Mouse (Mus musculus) forebrain, embryonic 16.5 days (tissue): ENCODE measurements around the gene Nlgn1. TPM values are rescaled to one million over a fixed set of nuclear protein-coding genes. Genes with fewer than 3 reads are reported as not detected.

ENCODE experiments used
- ATAC-seq: fragments of 200-750 bp; cut with Nextera tagmentation; 2 replicates; pipeline ENCODE4 v1.8.0; 2017; ENCODE audit warnings: mild to moderate bottlenecking, moderate library complexity
- H3K27ac ChIP-seq: fragments of 300-500 bp; sonication (generic); 2 replicates; pipeline ENCODE4 v1.5.1; 2014; ENCODE audit warnings: low read length, control low read depth
- H3K27me3 ChIP-seq: fragments of 300-500 bp; sonication (generic); replicated peaks from 2 replicates; pipeline ENCODE4 v1.6.1; 2014; ENCODE audit warnings: low read length; ENCODE audit not compliant: control insufficient read depth, insufficient read depth
- H3K36me3 ChIP-seq: fragments of 300-500 bp; sonication (generic); 2 replicates; pipeline ENCODE4 v1.6.1; 2014; ENCODE audit not compliant: control insufficient read depth, insufficient read depth
- H3K4me1 ChIP-seq: fragments of 300-500 bp; sonication (generic); replicated peaks from 2 replicates; pipeline ENCODE4 v1.6.1; 2014; ENCODE audit warnings: low read length; ENCODE audit not compliant: control insufficient read depth, insufficient read depth
- H3K4me2 ChIP-seq: fragments of 300-500 bp; sonication (generic); 2 replicates; pipeline ENCODE4 v1.6.1; 2014; ENCODE audit warnings: mild to moderate bottlenecking, low read length, control low read depth
- H3K4me3 ChIP-seq: fragments of 300-500 bp; sonication (generic); replicated peaks from 2 replicates; pipeline ENCODE4 v1.5.1; 2014; ENCODE audit warnings: mild to moderate bottlenecking, low read length, control low read depth
- H3K9ac ChIP-seq: fragments of 300-500 bp; sonication (generic); replicated peaks from 2 replicates; pipeline ENCODE4 v1.6.1; 2014; ENCODE audit warnings: low read depth, low read length, control low read depth
- H3K9me3 ChIP-seq: fragments of 300-500 bp; sonication (generic); 2 replicates; pipeline ENCODE4 v1.6.1; 2016; ENCODE audit warnings: low read length; ENCODE audit not compliant: control insufficient read depth
- WGBS: fragments of 180-500 bp; shearing (Covaris S2); extraction: QIAGEN DNeasy Blood & Tissue Kit; methylation state at CpG from one replicate; pipeline ENCODE4 v1.1.7; 2014; 5-methylcytosine and 5-hydroxymethylcytosine counted together
- polyA plus RNA-seq: library from polyadenylated mRNA; unstranded; fragments of >200 nt; fragmentation: Nextera tagmentation; extraction: Ambion mirVana; gene quantifications from 2 replicates; pipeline ENCODE4 v1.2.1, GENCODE M21; 2015

The Nlgn1 gene
- polyA plus RNA-seq, 1 experiment from 2014 or later, result 33.8 TPM

GRCm38 (mm10) chr3:25963568-25963967 lies 368.7 kb downstream of the Nlgn1 start:
- Histone ChIP-seq H3K4me2 (no peak overlapping the region), H3K9ac (no peak overlapping the region), H3K9me3 (no peaks in the 10 kb centered on the region), H3K27me3 (no peaks in the 10 kb centered on the region), H3K36me3 (no peaks in the 10 kb centered on the region), H3K27ac (no peak overlapping the region), H3K4me1 (no peaks in the 10 kb centered on the region), H3K4me3 (no peak overlapping the region)
- 79% methylated on average over 2 of the region's 2 CpGs for WGBS
- ATAC-seq, result no peak

- no peak for ATAC-seq
These were observed 415.7 kb downstream of the Nlgn1 start for GRCm38 (mm10) chr3:25916535-25916934.

GRCm38 (mm10) chr3:25914365-25915065 lies 417.7 kb downstream of the Nlgn1 start:
- H3K27ac ChIP-seq, result no peak overlapping the region
- no peaks in the 10 kb centered on the region for H3K9me3 ChIP-seq
- no peak for ATAC-seq
- no peaks in the 10 kb centered on the region for H3K36me3 ChIP-seq
- H3K4me3 ChIP-seq, result no peak overlapping the region
- H3K4me2 ChIP-seq, result no peak overlapping the region
- WGBS, result 34% methylated on average over 2 of the region's 2 CpGs
- H3K9ac ChIP-seq, result no peak overlapping the region
- no peaks in the 10 kb centered on the region for H3K27me3 ChIP-seq
- H3K4me1 ChIP-seq, result peaks cover 2% of the 10 kb centered on the region; the same call in 1 of the 2 replicates

More at GRCm38 (mm10) chr3:25916535-25916934, 415.7 kb downstream of the Nlgn1 start:
- Histone ChIP-seq H3K4me1 (peaks cover 2% of the 10 kb centered on the region; the same call in 1 of the 2 replicates), H3K4me3 (no peak overlapping the region), H3K27ac (no peak overlapping the region), H3K27me3 (no peaks in the 10 kb centered on the region), H3K4me2 (no peak overlapping the region), H3K9me3 (no peaks in the 10 kb centered on the region), H3K9ac (no peak overlapping the region), H3K36me3 (no peaks in the 10 kb centered on the region)
- 36% methylated on average over 5 of the region's 5 CpGs for WGBS

- peak overlapping the region; percentile 6 for H3K4me2 ChIP-seq
- H3K27me3 ChIP-seq, result no peaks in the 10 kb centered on the region
- peak; percentile 95 for ATAC-seq
- H3K27ac ChIP-seq, result peak overlapping the region; percentile 16
- no peaks in the 10 kb centered on the region for H3K36me3 ChIP-seq
- 52% methylated on average over 11 of the region's 11 CpGs for WGBS
- 0 out of 2 replicates have a peak, but pooled peaks cover 3% of the 10 kb centered on the region for H3K9me3 ChIP-seq
- no peak overlapping the region for H3K4me3 ChIP-seq
- H3K4me1 ChIP-seq, result 0 out of 2 replicates have a peak, but pooled peaks cover 6% of the 10 kb centered on the region
- H3K9ac ChIP-seq, result no peak overlapping the region
These were observed 429.0 kb downstream of the Nlgn1 start for GRCm38 (mm10) chr3:25903140-25903809.

- Histone ChIP-seq H3K9me3 (0 out of 2 replicates have a peak, but pooled peaks cover 1% of the 10 kb centered on the region), H3K4me1 (no peaks in the 10 kb centered on the region), H3K9ac (no peak overlapping the region), H3K27ac (no peak overlapping the region), H3K36me3 (no peaks in the 10 kb centered on the region), H3K4me2 (no peak overlapping the region), H3K27me3 (no peaks in the 10 kb centered on the region), H3K4me3 (no peak overlapping the region)
- ATAC-seq, result no peak
These were observed 434.8 kb downstream of the Nlgn1 start for GRCm38 (mm10) chr3:25897456-25897855.

GRCm38 (mm10) chr3:25884797-25885196 lies 447.5 kb downstream of the Nlgn1 start:
- H3K9ac ChIP-seq, result no peak overlapping the region
- H3K27me3 ChIP-seq, result no peaks in the 10 kb centered on the region
- H3K4me2 ChIP-seq, result no peak overlapping the region
- WGBS, result 12% methylated on average over 2 of the region's 2 CpGs
- H3K4me1 ChIP-seq, result no peaks in the 10 kb centered on the region
- H3K9me3 ChIP-seq, result no peaks in the 10 kb centered on the region
- ATAC-seq, result peak; percentile 89
- no peak overlapping the region for H3K4me3 ChIP-seq
- H3K36me3 ChIP-seq, result no peaks in the 10 kb centered on the region
- no peak overlapping the region for H3K27ac ChIP-seq

- Histone ChIP-seq H3K9ac (no peak overlapping the region), H3K4me1 (no peaks in the 10 kb centered on the region), H3K4me3 (no peak overlapping the region), H3K9me3 (no peaks in the 10 kb centered on the region), H3K27me3 (no peaks in the 10 kb centered on the region), H3K36me3 (no peaks in the 10 kb centered on the region), H3K4me2 (no peak overlapping the region), H3K27ac (no peak overlapping the region)
- ATAC-seq, result no peak
These were observed 463.1 kb downstream of the Nlgn1 start for GRCm38 (mm10) chr3:25869161-25869560.

GRCm38 (mm10) chr3:25858384-25858783 lies 473.9 kb downstream of the Nlgn1 start:
- H3K9me3 ChIP-seq, result no peaks in the 10 kb centered on the region
- no peak for ATAC-seq
- H3K4me1 ChIP-seq, result no peaks in the 10 kb centered on the region
- no peak overlapping the region for H3K9ac ChIP-seq
- no peak overlapping the region for H3K4me2 ChIP-seq
- H3K27ac ChIP-seq, result no peak overlapping the region
- H3K36me3 ChIP-seq, result no peaks in the 10 kb centered on the region
- no peak overlapping the region for H3K4me3 ChIP-seq
- no peaks in the 10 kb centered on the region for H3K27me3 ChIP-seq

GRCm38 (mm10) chr3:25844686-25845462 lies 487.4 kb downstream of the Nlgn1 start:
- H3K4me3 ChIP-seq, result no peak overlapping the region
- H3K27ac ChIP-seq, result no peak overlapping the region
- H3K27me3 ChIP-seq, result no peaks in the 10 kb centered on the region
- no peaks in the 10 kb centered on the region for H3K36me3 ChIP-seq
- H3K4me1 ChIP-seq, result no peaks in the 10 kb centered on the region
- no peak overlapping the region for H3K4me2 ChIP-seq
- H3K9ac ChIP-seq, result no peak overlapping the region
- no peak for ATAC-seq
- H3K9me3 ChIP-seq, result no peaks in the 10 kb centered on the region
- 84% methylated on average over 7 of the region's 7 CpGs for WGBS
